Mouse (Mus musculus): ENCODE measurements at regions not wholly inside any gene's neighbourhood (a gene's known extent, or its start where the extent isn't known, plus 50 kb on each side); places are given as distances from the start of the nearest gene placed in this dataset.

GRCm38 (mm10) chr10:103585504-103585903, 217.9 kb downstream of the Slc6a15 start:
- TF ChIP-seq CTCF (IDR thresholded peaks at IDR 0.05; ENCODE audit: low read depth) (no peak), EP300 (optimal IDR thresholded peaks at IDR 0.05) (no peak)
